Mouse (Mus musculus): ENCODE measurements at regions not wholly inside any gene's neighbourhood (a gene's known extent, or its start where the extent isn't known, plus 50 kb on each side); places are given as distances from the start of the nearest gene placed in this dataset.

GRCm38 (mm10) chr8:77949640-77950039, 225.4 kb upstream of the Ednra start:
- ATAC-seq (ENCODE audit: low FRiP score): peak; percentile 27; the same call in 1 of the 2 replicates
- Histone ChIP-seq H3K9me3 (ENCODE audit: control insufficient read depth, low read length) (no peaks in the 10 kb centered on the region), H3K36me3 (replicated peaks; ENCODE audit: control insufficient read depth, insufficient read depth) (no peaks in the 10 kb centered on the region), H3K4me2 (replicated peaks) (no peak overlapping the region), H3K27me3 (ENCODE audit: control insufficient read depth, insufficient read depth, low read length) (no peaks in the 10 kb centered on the region), H3K27ac (no peak overlapping the region), H3K4me1 (replicated peaks; ENCODE audit: control insufficient read depth, insufficient read depth, low read length) (no peaks in the 10 kb centered on the region), H3K9ac (no peak overlapping the region), H3K4me3 (replicated peaks; ENCODE audit: low read length) (no peak overlapping the region)
- WGBS: 90% methylated on average over 5 of the region's 5 CpGs
- no peak for DNase-seq (ENCODE audit: low spot score)

- Histone ChIP-seq H3K4me2 (replicated peaks) (no peak overlapping the region), H3K27ac (no peak overlapping the region), H3K4me3 (replicated peaks; ENCODE audit: low read length) (no peak overlapping the region), H3K9ac (no peak overlapping the region), H3K9me3 (ENCODE audit: control insufficient read depth, low read length) (no peaks in the 10 kb centered on the region), H3K36me3 (replicated peaks; ENCODE audit: control insufficient read depth, insufficient read depth) (no peaks in the 10 kb centered on the region), H3K4me1 (replicated peaks; ENCODE audit: control insufficient read depth, insufficient read depth, low read length) (no peaks in the 10 kb centered on the region), H3K27me3 (ENCODE audit: control insufficient read depth, insufficient read depth, low read length) (no peaks in the 10 kb centered on the region)
- no peak for DNase-seq (ENCODE audit: low spot score)
- 81% methylated on average over 4 of the region's 4 CpGs for WGBS
- no peak for ATAC-seq (ENCODE audit: low FRiP score)
Measured at GRCm38 (mm10) chr8:77958814-77959372, 234.6 kb upstream of the Ednra start.

- no peak overlapping the region for H3K27ac ChIP-seq
- DNase-seq (ENCODE audit: low spot score) (no peak), ATAC-seq (ENCODE audit: low FRiP score) (peak; percentile 34; the same call in 1 of the 2 replicates)
- H3K4me1 ChIP-seq (replicated peaks; ENCODE audit: control insufficient read depth, insufficient read depth, low read length): no peaks in the 10 kb centered on the region
- H3K36me3 ChIP-seq (replicated peaks; ENCODE audit: control insufficient read depth, insufficient read depth): no peaks in the 10 kb centered on the region
- H3K4me2 ChIP-seq (replicated peaks): no peak overlapping the region
- WGBS: 41% methylated on average over 3 of the region's 3 CpGs
- no peak overlapping the region for H3K4me3 ChIP-seq (replicated peaks; ENCODE audit: low read length)
- H3K9me3 ChIP-seq (ENCODE audit: control insufficient read depth, low read length): no peaks in the 10 kb centered on the region
- no peaks in the 10 kb centered on the region for H3K27me3 ChIP-seq (ENCODE audit: control insufficient read depth, insufficient read depth, low read length)
- H3K9ac ChIP-seq: no peak overlapping the region
Measured at GRCm38 (mm10) chr8:77963102-77963698, 238.9 kb upstream of the Ednra start.

- no peaks in the 10 kb centered on the region for H3K27me3 ChIP-seq (ENCODE audit: control insufficient read depth, insufficient read depth, low read length)
- H3K4me2 ChIP-seq (replicated peaks): no peak overlapping the region
- no peaks in the 10 kb centered on the region for H3K4me1 ChIP-seq (replicated peaks; ENCODE audit: control insufficient read depth, insufficient read depth, low read length)
- no peak overlapping the region for H3K4me3 ChIP-seq (replicated peaks; ENCODE audit: low read length)
- H3K9me3 ChIP-seq (ENCODE audit: control insufficient read depth, low read length): no peaks in the 10 kb centered on the region
- DNase-seq (ENCODE audit: low spot score): no peak
- H3K9ac ChIP-seq: no peak overlapping the region
- 74% methylated on average over 8 of the region's 8 CpGs for whole genome bisulfite sequencing
- no peak overlapping the region for H3K27ac ChIP-seq
- no peak for ATAC-seq (ENCODE audit: low FRiP score)
- no peaks in the 10 kb centered on the region for H3K36me3 ChIP-seq (replicated peaks; ENCODE audit: control insufficient read depth, insufficient read depth)
Measured at GRCm38 (mm10) chr8:77970378-77970777, 242.7 kb upstream of the Ttc29 start.

- no peak for DNase-seq (ENCODE audit: low spot score)
- 77% methylated on average over 4 of the region's 4 CpGs for WGBS
- Histone ChIP-seq H3K27ac (no peak overlapping the region), H3K9ac (no peak overlapping the region), H3K36me3 (replicated peaks; ENCODE audit: control insufficient read depth, insufficient read depth) (no peaks in the 10 kb centered on the region), H3K27me3 (ENCODE audit: control insufficient read depth, insufficient read depth, low read length) (no peaks in the 10 kb centered on the region), H3K4me1 (replicated peaks; ENCODE audit: control insufficient read depth, insufficient read depth, low read length) (no peaks in the 10 kb centered on the region), H3K4me2 (replicated peaks) (no peak overlapping the region), H3K9me3 (ENCODE audit: control insufficient read depth, low read length) (no peaks in the 10 kb centered on the region), H3K4me3 (replicated peaks; ENCODE audit: low read length) (no peak overlapping the region)
- ATAC-seq (ENCODE audit: low FRiP score): no peak
Measured at GRCm38 (mm10) chr8:77973714-77974113, 239.4 kb upstream of the Ttc29 start.

GRCm38 (mm10) chr8:77979106-77979505, 234.0 kb upstream of the Ttc29 start:
- Histone ChIP-seq H3K27me3 (ENCODE audit: control insufficient read depth, insufficient read depth, low read length) (no peaks in the 10 kb centered on the region), H3K36me3 (replicated peaks; ENCODE audit: control insufficient read depth, insufficient read depth) (no peaks in the 10 kb centered on the region), H3K4me2 (replicated peaks) (no peak overlapping the region), H3K9me3 (ENCODE audit: control insufficient read depth, low read length) (no peaks in the 10 kb centered on the region), H3K27ac (no peak overlapping the region), H3K4me1 (replicated peaks; ENCODE audit: control insufficient read depth, insufficient read depth, low read length) (no peaks in the 10 kb centered on the region), H3K4me3 (replicated peaks; ENCODE audit: low read length) (no peak overlapping the region), H3K9ac (no peak overlapping the region)
- no peak for DNase-seq (ENCODE audit: low spot score)
- WGBS: 71% methylated on average over 2 of the region's 2 CpGs
- no peak for ATAC-seq (ENCODE audit: low FRiP score)

GRCm38 (mm10) chr8:77980701-77981100, 232.4 kb upstream of the Ttc29 start:
- H3K4me3 ChIP-seq (replicated peaks; ENCODE audit: low read length): no peak overlapping the region
- no peaks in the 10 kb centered on the region for H3K36me3 ChIP-seq (replicated peaks; ENCODE audit: control insufficient read depth, insufficient read depth)
- WGBS: 89% methylated on average over 3 of the region's 3 CpGs
- no peak overlapping the region for H3K9ac ChIP-seq
- H3K27ac ChIP-seq: no peak overlapping the region
- DNase-seq (ENCODE audit: low spot score): no peak
- H3K4me1 ChIP-seq (replicated peaks; ENCODE audit: control insufficient read depth, insufficient read depth, low read length): no peaks in the 10 kb centered on the region
- H3K27me3 ChIP-seq (ENCODE audit: control insufficient read depth, insufficient read depth, low read length): no peaks in the 10 kb centered on the region
- H3K4me2 ChIP-seq (replicated peaks): no peak overlapping the region
- H3K9me3 ChIP-seq (ENCODE audit: control insufficient read depth, low read length): no peaks in the 10 kb centered on the region
- ATAC-seq (ENCODE audit: low FRiP score): no peak

- Histone ChIP-seq H3K27me3 (ENCODE audit: control insufficient read depth, insufficient read depth, low read length) (no peaks in the 10 kb centered on the region), H3K27ac (no peak overlapping the region), H3K36me3 (replicated peaks; ENCODE audit: control insufficient read depth, insufficient read depth) (no peaks in the 10 kb centered on the region), H3K9ac (no peak overlapping the region), H3K4me1 (replicated peaks; ENCODE audit: control insufficient read depth, insufficient read depth, low read length) (no peaks in the 10 kb centered on the region), H3K4me3 (replicated peaks; ENCODE audit: low read length) (no peak overlapping the region), H3K9me3 (ENCODE audit: control insufficient read depth, low read length) (no peaks in the 10 kb centered on the region), H3K4me2 (replicated peaks) (no peak overlapping the region)
- WGBS: 79% methylated on average over 3 of the region's 3 CpGs
- DNase-seq (ENCODE audit: low spot score) (no peak), ATAC-seq (ENCODE audit: low FRiP score) (no peak)
Measured at GRCm38 (mm10) chr8:77982031-77982430, 231.1 kb upstream of the Ttc29 start.

GRCm38 (mm10) chr8:77983476-77983875, 229.6 kb upstream of the Ttc29 start:
- no peaks in the 10 kb centered on the region for H3K36me3 ChIP-seq (replicated peaks; ENCODE audit: control insufficient read depth, insufficient read depth)
- H3K4me1 ChIP-seq (replicated peaks; ENCODE audit: control insufficient read depth, insufficient read depth, low read length): no peaks in the 10 kb centered on the region
- no peaks in the 10 kb centered on the region for H3K9me3 ChIP-seq (ENCODE audit: control insufficient read depth, low read length)
- H3K9ac ChIP-seq: no peak overlapping the region
- ATAC-seq (ENCODE audit: low FRiP score) (no peak), DNase-seq (ENCODE audit: low spot score) (no peak)
- no peak overlapping the region for H3K4me3 ChIP-seq (replicated peaks; ENCODE audit: low read length)
- WGBS: 58% methylated on average over 3 of the region's 3 CpGs
- no peaks in the 10 kb centered on the region for H3K27me3 ChIP-seq (ENCODE audit: control insufficient read depth, insufficient read depth, low read length)
- no peak overlapping the region for H3K27ac ChIP-seq
- H3K4me2 ChIP-seq (replicated peaks): no peak overlapping the region

- H3K4me1 ChIP-seq (replicated peaks; ENCODE audit: control insufficient read depth, insufficient read depth, low read length): no peaks in the 10 kb centered on the region
- H3K4me2 ChIP-seq (replicated peaks): no peak overlapping the region
- no peaks in the 10 kb centered on the region for H3K27me3 ChIP-seq (ENCODE audit: control insufficient read depth, insufficient read depth, low read length)
- no peak overlapping the region for H3K4me3 ChIP-seq (replicated peaks; ENCODE audit: low read length)
- no peak overlapping the region for H3K9ac ChIP-seq
- DNase-seq (ENCODE audit: low spot score) (no peak), ATAC-seq (ENCODE audit: low FRiP score) (no peak)
- H3K27ac ChIP-seq: no peak overlapping the region
- H3K36me3 ChIP-seq (replicated peaks; ENCODE audit: control insufficient read depth, insufficient read depth): no peaks in the 10 kb centered on the region
- no peaks in the 10 kb centered on the region for H3K9me3 ChIP-seq (ENCODE audit: control insufficient read depth, low read length)
Measured at GRCm38 (mm10) chr8:77987237-77987636, 225.9 kb upstream of the Ttc29 start.

Data from hindbrain, embryonic 14.5 days (tissue).